Mouse (Mus musculus) G1E-ER4 (cell line): ENCODE data around the gene Vmn2r7. TPM values are rescaled to one million over a fixed set of nuclear protein-coding genes. Genes with fewer than 3 reads are reported as not detected.
"Not testable (repeated sequence)": the region's sequence is repeated elsewhere in the genome, so short reads cannot be mapped to it uniquely, and the experiment has no call there.

Experiments used
- GATA1 ChIP-seq: IDR thresholded peaks from one replicate; pipeline ENCODE4 v1.8.0; 2012; ENCODE audit warnings: low read length, inconsistent platforms
- polyA plus RNA-seq: library from polyadenylated mRNA; stranded (reverse); fragments of >175 nt; gene quantifications from 2 replicates; pipeline ENCODE4 v1.2.3, GENCODE M21; 2012

Gene Vmn2r7
- polyA plus RNA-seq, result not detected in 2 replicates

DNA sequence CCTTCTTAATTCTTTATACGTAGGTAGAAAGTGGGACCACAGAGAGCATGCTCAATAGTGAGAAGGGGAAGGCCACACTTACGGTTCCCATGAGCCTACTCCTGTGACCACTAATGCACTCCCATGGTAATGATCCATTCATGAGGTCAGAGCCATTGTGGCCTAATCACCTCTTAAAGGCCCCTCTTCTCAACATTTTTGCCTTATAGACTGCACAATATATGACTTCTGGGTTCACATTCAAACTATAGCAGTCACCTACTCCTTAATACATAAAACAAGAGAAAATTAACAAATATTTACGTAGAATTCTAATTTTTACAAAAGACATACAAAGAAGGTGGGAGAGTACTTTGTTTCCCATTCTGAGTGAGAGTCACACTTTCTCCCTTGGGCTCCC is at the start of gene Vmn2r7:
Vmn2r7 (minus strand) TSS at position 101 of the 400 bp plus-strand sequence.
- not testable (repeated sequence) for TF ChIP-seq GATA1

DNA sequence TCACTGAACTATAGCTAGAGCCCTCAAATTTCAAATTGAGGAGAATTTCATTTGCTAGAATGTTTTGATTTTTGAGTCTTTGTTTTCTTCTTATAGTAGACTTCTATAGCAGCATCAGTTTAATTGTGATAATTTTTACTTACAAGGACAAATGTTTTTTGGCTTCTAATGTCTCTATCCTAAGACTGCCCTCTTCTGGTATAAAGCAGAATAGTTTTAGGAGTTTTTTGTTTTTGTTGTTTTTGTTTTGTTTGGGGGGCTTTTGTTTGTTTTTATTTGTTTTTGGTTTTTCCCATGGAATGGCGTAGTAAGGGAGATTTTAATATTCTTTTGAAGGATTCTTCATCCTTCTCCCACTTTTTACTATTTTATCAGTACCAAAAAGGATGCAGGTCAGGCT is 45.2 kb upstream of the Vmn2r7 start:
- TF ChIP-seq GATA1, result no peak

DNA sequence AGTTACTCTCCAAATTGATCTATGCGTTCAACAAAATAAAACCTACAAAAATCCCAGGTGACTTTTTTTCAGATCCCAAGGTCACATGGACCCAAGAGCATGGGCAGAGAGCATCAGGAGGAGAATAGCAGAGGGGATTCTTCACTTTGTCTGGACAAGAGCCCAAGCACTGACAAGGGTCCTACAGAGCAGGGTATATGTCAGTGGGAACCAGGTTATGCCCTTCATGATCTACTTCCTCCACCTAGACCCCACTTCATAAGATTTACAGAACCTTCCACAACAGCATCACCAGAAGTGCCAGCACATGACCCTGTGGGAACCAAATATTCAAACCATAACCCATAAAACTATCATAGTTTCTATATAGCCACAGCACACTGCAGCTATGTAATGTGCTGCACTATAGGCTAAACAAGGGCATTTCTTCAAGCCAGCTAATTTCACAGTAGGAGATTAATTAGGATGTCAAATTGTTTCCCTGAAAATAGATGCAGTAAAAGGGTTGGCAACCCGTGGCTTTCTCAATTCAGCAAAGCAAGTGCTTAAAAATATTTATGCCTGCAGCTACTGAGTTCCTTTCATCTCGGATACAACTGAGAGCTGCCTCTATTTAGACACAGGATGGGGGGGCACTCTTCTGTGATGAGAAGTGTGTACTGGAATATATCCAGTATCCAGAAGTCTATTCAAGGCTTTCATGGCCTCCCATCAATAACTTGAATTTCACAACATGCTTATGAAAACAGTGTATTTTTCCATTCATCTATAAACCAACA is 33.8 kb upstream of the Vmn2r7 start:
- no peak for TF ChIP-seq GATA1

DNA sequence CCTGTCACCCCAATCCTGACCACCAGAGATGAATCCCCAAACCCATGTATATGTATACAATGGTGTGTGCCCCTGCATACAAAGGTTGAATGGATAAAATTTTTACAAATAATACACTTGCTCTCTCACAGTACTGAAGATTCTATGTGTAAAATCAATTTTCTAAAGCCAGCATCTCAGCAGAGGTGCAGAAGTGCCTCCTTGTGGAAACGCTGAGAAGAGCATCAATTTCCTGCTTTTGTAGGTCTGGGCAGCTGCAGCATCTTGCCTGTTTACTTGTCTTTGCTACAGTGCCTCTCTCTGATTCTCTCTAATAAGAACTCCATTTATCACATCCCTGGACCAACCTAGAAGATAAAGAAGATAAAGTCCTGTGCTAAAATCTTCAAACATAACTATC is 32.1 kb upstream of the Vmn2r7 start:
- TF ChIP-seq GATA1, result no peak

DNA sequence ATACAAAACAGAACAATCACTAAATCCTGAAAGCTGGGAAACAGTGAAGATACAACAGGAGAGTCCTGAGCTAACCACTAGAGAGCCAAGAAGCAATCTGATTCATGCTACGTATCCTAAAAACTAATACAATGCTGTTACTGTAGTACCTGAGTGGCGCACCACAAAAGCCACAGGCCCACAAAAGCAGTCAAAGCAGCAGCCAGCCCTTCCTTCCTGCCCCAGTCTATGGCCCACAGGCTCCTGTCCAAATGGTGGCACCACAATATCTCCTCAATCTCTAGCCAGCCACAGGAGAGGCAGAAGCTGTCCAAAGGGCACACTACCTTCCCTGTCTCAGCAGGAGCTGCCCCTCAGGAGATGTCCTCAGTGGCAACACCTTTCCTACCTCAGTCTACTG is 1.7 kb downstream of the Vmn2r7 start:
- no peak for TF ChIP-seq GATA1

DNA sequence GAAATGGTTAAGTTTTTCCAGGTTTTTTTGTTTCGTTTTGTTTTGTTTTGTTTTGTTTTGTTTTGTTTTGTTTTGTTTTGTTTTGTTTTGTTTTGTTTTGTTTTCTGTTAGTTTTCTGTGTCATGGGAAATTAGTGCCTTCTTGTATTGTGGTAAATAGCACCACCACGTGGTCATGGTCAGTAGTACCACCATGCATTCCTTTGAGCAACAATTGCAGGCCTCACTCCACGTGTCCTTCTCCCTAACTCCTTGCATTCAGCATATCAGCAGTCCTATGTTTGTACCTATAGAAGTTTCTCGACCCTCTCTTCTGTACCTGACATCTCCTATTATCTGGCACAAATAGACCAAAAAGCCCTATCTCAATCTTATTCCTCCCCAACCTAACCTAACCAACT is 2.3 kb downstream of the Vmn2r7 start:
- TF ChIP-seq GATA1, result no peak

DNA sequence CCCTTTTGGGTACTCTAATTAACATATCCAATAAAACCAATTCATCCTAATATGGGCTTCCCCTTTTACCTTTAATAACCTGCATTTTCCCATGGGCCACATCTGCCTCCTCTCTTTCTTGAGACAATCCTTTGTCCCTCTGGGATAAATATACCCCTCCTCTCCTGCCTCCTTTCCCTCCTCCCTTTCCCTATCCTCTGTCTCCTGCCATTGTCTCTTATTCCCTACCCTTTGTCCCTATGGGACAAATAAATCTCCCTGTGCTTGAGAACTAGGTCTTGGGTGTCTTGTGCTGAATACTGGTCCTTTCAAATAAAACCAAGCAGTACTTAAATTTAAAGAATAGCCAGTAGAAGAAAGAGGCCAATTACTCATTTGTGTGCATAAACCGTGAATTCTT is 13.4 kb downstream of the Vmn2r7 start:
- TF ChIP-seq GATA1, result no peak

DNA sequence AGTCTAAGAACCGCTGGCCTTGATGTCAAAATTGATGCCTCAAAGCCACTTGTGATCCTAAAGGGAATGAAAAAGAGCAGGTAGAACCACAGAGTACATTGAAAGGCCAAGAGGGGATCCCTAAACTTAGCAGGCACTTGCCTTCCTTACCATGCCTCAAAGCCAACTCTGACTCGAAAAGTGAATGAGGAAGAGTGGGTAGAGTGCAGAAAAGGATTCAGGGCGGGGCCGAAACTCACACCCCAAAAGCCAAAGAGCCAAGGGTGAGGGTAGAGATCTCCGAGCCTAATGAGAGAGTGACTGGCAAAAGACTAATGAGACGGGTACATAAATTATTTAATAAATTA is 53.3 kb downstream of the Vmn2r7 start:
- TF ChIP-seq GATA1, result no peak

DNA sequence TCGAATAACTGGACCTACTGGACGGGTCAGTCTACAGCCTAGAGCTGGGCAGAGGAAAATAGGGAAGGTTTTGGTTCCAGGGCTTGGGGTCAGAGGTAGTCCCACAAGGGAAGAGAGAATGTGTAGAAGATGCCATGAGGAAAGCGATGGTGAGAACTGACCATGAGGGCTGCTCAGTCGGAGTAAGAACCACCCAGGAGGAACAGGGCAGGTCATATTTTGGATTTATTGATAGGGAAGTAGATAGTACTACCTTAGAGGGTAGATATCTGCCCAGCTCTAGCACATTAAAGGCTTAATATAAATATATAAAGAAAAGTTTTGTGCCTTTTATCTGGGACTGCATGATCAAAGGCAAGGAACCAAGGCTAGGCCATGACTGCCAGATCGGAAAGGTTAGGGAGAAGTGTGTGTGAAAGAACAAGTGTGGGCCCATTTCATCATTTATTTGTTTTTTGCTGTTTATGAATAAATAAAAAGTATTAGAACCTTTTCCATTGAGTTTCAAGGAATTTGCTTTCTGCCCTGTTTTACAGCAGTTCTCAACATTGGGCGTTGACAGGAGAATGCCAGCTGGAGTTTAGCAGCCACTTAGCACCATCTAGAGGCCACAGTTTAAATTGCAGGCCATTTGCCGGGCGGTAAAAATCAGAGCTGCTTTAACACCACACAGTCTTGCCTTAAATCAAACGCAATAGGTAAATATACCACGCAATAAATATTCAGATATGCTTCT is 53.9 kb downstream of the Vmn2r7 start:
- no peak for TF ChIP-seq GATA1

DNA sequence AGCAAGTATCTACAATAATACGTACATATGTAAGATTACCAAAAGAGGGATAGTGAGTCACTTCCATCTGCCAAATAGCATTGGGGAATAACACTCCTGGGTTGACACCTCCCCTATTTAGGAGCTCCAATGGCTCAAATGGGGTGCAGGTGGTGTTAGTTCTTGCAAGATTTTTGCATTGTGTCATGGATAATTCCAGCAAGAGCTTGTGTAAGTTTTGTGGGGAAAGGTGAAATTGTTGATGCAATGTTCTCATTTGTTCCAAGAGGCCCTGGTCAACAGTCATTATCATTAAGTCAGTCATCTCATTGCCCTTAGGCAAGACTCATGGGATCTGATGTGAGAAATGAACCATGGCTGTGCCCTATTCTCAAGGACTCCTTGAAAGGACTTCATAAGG is 61.7 kb downstream of the Vmn2r7 start:
- TF ChIP-seq GATA1, result no peak

DNA sequence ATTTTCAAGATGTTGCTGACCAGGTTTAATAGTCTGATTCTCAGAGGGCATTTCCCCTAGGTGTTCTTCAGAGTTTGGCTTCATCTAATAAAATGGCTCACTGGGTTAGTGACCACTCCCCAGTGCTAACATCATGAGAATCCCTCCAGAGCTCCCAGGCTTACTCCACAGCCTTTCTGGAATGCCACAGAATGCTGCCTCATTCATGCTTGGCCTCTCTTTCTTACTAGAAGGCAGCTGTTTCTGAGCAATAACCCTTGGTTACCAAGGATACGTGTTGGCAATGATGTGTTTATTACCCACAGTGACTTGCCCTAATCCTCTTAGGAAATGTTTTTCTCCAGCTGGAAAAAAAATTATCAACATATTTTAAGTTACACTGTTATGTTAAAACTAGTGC is 72.4 kb downstream of the Vmn2r7 start:
- no peak for TF ChIP-seq GATA1

DNA sequence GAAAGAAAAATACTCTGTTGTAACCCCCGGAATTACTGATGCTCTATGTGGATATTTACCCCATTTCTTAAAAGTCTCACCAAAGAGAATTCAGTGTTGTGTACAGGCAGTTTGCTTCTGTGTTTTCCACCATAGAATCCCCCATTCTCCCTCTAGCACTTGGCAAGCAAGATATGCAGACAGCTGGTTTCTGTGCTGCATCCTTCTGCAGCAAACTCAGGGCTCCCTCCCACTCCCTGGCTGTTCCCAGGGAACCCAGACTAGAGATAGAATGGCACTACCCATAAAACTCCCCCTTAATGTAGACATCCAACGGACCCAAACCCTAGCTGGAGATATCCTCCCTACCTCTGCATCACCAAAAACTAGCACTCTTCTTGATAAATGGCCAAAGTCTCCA is 88.4 kb downstream of the Vmn2r7 start:
- TF ChIP-seq GATA1, result no peak
